Comparison of ENCODE assay signal across 17 mouse cellular contexts in genomic region chr10:88501370-88501769, GRCm38 (mm10). TPM values are rescaled to one million over a fixed set of nuclear protein-coding genes. Genes with fewer than 3 reads are reported as not detected.
A peak's percentile ranks its signal among the peaks of the same experiment; 100 is the strongest.
DNase-seq lines count a peak whose midpoint lies in the region; ATAC-seq and TF ChIP-seq lines count a peak whose summit lies in the region.
"Had no signal": no experiment of that assay in that cellular context is flagged by ENCODE, and none has a peak within 500 bp of the region (broad histone marks: within the 10 kb centered on the region; RNA-seq: fewer than 3 reads in every experiment).

No protein-coding gene starts in this region.

- WGBS in intestine, embryonic 15.5 days, result 53% methylated on average over 10 of the region's 10 CpGs
- 35% methylated on average over 10 of the region's 10 CpGs for WGBS in kidney, postnatal 0 days
- WGBS in liver, embryonic 12.5 days (ENCODE audit: insufficient replicate concordance), result 63% methylated on average over 10 of the region's 10 CpGs

- peak overlapping the region; percentile 81 for H3K4me3 ChIP-seq in intestine, embryonic 15.5 days (replicated peaks)
- H3K4me3 ChIP-seq in kidney, postnatal 0 days (replicated peaks; ENCODE audit: low read depth, low read length), result peak overlapping the region; percentile 62; the same call in 1 of the 2 replicates
- H3K4me3 ChIP-seq in liver, embryonic 12.5 days, result no peak overlapping the region
- H3K4me3 ChIP-seq: forebrain, embryonic 13.5 days; midbrain, embryonic 13.5 days had no signal

- 0 out of 2 replicates have a peak, but pooled peaks cover 9% of the 10 kb centered on the region for H3K4me1 ChIP-seq in intestine, embryonic 15.5 days (replicated peaks)
- H3K4me1 ChIP-seq in kidney, postnatal 0 days (replicated peaks; ENCODE audit: insufficient read depth, low read length), result peaks cover 9% of the 10 kb centered on the region; the same call in 1 of the 2 replicates
- peaks cover 13% of the 10 kb centered on the region for H3K4me1 ChIP-seq in liver, embryonic 12.5 days

- intact Hi-C loops in gastrocnemius, postnatal 36 days (cut with DNase I), result no loop called here

- no peaks in the 10 kb centered on the region for H3K36me3 ChIP-seq in intestine, embryonic 15.5 days
- no peaks in the 10 kb centered on the region for H3K36me3 ChIP-seq in kidney, postnatal 0 days (ENCODE audit: insufficient read depth, low read length)
- H3K36me3 ChIP-seq in liver, embryonic 12.5 days, result no peaks in the 10 kb centered on the region
- H3K36me3 ChIP-seq: embryonic facial prominence, embryonic 15.5 days; midbrain, embryonic 13.5 days had no signal

- no peaks in the 10 kb centered on the region for H3K9me3 ChIP-seq in intestine, embryonic 15.5 days
- H3K9me3 ChIP-seq in kidney, postnatal 0 days (replicated peaks; ENCODE audit: low read length), result no peaks in the 10 kb centered on the region
- H3K9me3 ChIP-seq in liver, embryonic 12.5 days (replicated peaks), result no peaks in the 10 kb centered on the region
- H3K9me3 ChIP-seq: embryonic facial prominence, embryonic 15.5 days; forebrain, embryonic 13.5 days; midbrain, embryonic 13.5 days had no signal

- no peak for ATAC-seq in intestine, embryonic 15.5 days
- no peak for ATAC-seq in kidney, postnatal 0 days (replicated peaks; ENCODE audit: low FRiP score, low read depth)
- no peak for ATAC-seq in megakaryocyte-erythroid progenitor cell, adult 5-6 weeks (replicated peaks; ENCODE audit: low FRiP score, low TSS enrichment, poor library complexity, severe bottlenecking)
- ATAC-seq in liver, embryonic 12.5 days, result no peak
- ATAC-seq: forebrain, embryonic 13.5 days; midbrain, embryonic 13.5 days had no signal

- no peaks in the 10 kb centered on the region for H3K27me3 ChIP-seq in intestine, embryonic 15.5 days (replicated peaks)
- no peaks in the 10 kb centered on the region for H3K27me3 ChIP-seq in kidney, postnatal 0 days (ENCODE audit: insufficient read depth, low read length)
- 0 out of 2 replicates have a peak, but pooled peaks cover 3% of the 10 kb centered on the region for H3K27me3 ChIP-seq in liver, embryonic 12.5 days (replicated peaks)
- H3K27me3 ChIP-seq: embryonic facial prominence, embryonic 15.5 days; forebrain, embryonic 13.5 days; midbrain, embryonic 13.5 days had no signal

- H3K4me2 ChIP-seq in intestine, embryonic 15.5 days (replicated peaks), result peak overlapping the region; percentile 76
- H3K4me2 ChIP-seq in kidney, postnatal 0 days (ENCODE audit: low read length), result peak overlapping the region; percentile 59
- no peak overlapping the region for H3K4me2 ChIP-seq in liver, embryonic 12.5 days

- no peak overlapping the region for H3K27ac ChIP-seq in intestine, embryonic 15.5 days
- peak overlapping the region; percentile 79 for H3K27ac ChIP-seq in kidney, postnatal 0 days
- no peak overlapping the region for H3K27ac ChIP-seq in liver, embryonic 12.5 days
- H3K27ac ChIP-seq: embryonic facial prominence, embryonic 15.5 days; forebrain, embryonic 13.5 days; hindbrain, embryonic 14.5 days; macrophage; midbrain, embryonic 13.5 days had no signal

- DNase-seq in kidney, adult 11 months, result peak; percentile 68
- DNase-seq in kidney, postnatal 4 days, result no peak
- peak; percentile 62 for DNase-seq in kidney, postnatal 0 days (ENCODE audit: low spot score)
- DNase-seq in lung, postnatal 4 days, result peak; percentile 16 to 21
- no peak for DNase-seq in gastrocnemius, postnatal 36 days
- DNase-seq: B cell, adult 2 months; cerebellum, adult 8-10 months; thymus, adult 18-20 months had no signal

- no peak overlapping the region for H3K9ac ChIP-seq in intestine, embryonic 15.5 days
- no peak overlapping the region for H3K9ac ChIP-seq in kidney, postnatal 0 days (ENCODE audit: low read depth, low read length)
- H3K9ac ChIP-seq in liver, embryonic 12.5 days, result no peak overlapping the region
- H3K9ac ChIP-seq: embryonic facial prominence, embryonic 15.5 days; forebrain, embryonic 13.5 days; hindbrain, embryonic 14.5 days had no signal

- TF ChIP-seq CTCF in kidney, postnatal 0 days (IDR thresholded peaks at IDR 0.05; ENCODE audit: low read depth), result no peak

RNA-seq across cellular contexts. Expression of gene Chpt1, which starts 2.5 kb away (rescaled TPM):
- polyA plus RNA-seq in intestine, embryonic 15.5 days (2015; fragmentation: Nextera tagmentation; extraction: Ambion mirVana), result 219 and 229 TPM in 2 replicates
- polyA plus RNA-seq in kidney, postnatal 0 days (2015; fragmentation: Nextera tagmentation; extraction: Ambion mirVana), result 246 and 283 TPM in 2 replicates
- 6.9 and 7.5 TPM in 2 replicates for total RNA-seq in megakaryocyte-erythroid progenitor cell, adult 5-6 weeks (2014; fragmentation: Nextera tagmentation)
- total RNA-seq in megakaryocyte-erythroid progenitor cell, adult 5-6 weeks (2017), result 2.9 and 7.7 TPM in 2 replicates
- total RNA-seq in gastrocnemius, postnatal 36 days (2021), result 10 to 100 TPM; 86.1 to 98.1 TPM
- polyA plus RNA-seq in liver, embryonic 12.5 days (2016; fragmentation: Nextera tagmentation; extraction: Ambion mirVana), result 7.0 and 8.2 TPM in 2 replicates

RNA-seq across cellular contexts. Expression of gene Sycp3, which starts 42.0 kb away (rescaled TPM):
- polyA plus RNA-seq in intestine, embryonic 15.5 days (2015; fragmentation: Nextera tagmentation; extraction: Ambion mirVana), result 0.39 and 0.62 TPM in 2 replicates
- polyA plus RNA-seq in kidney, postnatal 0 days (2015; fragmentation: Nextera tagmentation; extraction: Ambion mirVana), result 0.16 TPM in 1 of 2 replicates, not detected in the other
- 1.4 TPM in 1 of 2 replicates, not detected in the other for total RNA-seq in megakaryocyte-erythroid progenitor cell, adult 5-6 weeks (2014; fragmentation: Nextera tagmentation)
- not detected in 2 replicates for total RNA-seq in megakaryocyte-erythroid progenitor cell, adult 5-6 weeks (2017)
- total RNA-seq in gastrocnemius, postnatal 36 days (2021), result not detected
- 0.16 TPM in 1 of 2 replicates, not detected in the other for polyA plus RNA-seq in liver, embryonic 12.5 days (2016; fragmentation: Nextera tagmentation; extraction: Ambion mirVana)
- total RNA-seq: granulocyte monocyte progenitor cell, adult 5-6 weeks had no signal
- polyA plus RNA-seq: embryonic facial prominence, embryonic 15.5 days; forebrain, embryonic 13.5 days; macrophage had no signal

Comparison
In these comparisons a context has a peak if more than half of its experiments do, and no peak if none do; other contexts are left out.
1. DNase-seq: peak in kidney, adult 11 months (single experiment), kidney, postnatal 0 days (single experiment) and lung, postnatal 4 days (2 of 2); none in kidney, postnatal 4 days (0 of 2) and gastrocnemius, postnatal 36 days (0 of 2).
2. RNA of gene Chpt1, which starts 2.5 kb away (polyA plus RNA-seq): 246 to 283 TPM in kidney, postnatal 0 days and 219 to 229 TPM in intestine, embryonic 15.5 days; 7.0 to 8.2 TPM in liver, embryonic 12.5 days; every median in the first group is over 10 times any median in the second.